Mouse (Mus musculus) skeletal muscle tissue, adult 2 months (tissue): ENCODE results near the gene Gm10424.
"Not testable (repeated sequence)": the region's sequence is repeated elsewhere in the genome, so short reads cannot be mapped to it uniquely, and the experiment has no call there.

Experiments
- DNase-seq: peaks from one replicate; pipeline ENCODE4 v3.0.0-alpha.2; 2012; ENCODE audit warnings: low read depth, low spot score

Gm10424 gene

DNA sequence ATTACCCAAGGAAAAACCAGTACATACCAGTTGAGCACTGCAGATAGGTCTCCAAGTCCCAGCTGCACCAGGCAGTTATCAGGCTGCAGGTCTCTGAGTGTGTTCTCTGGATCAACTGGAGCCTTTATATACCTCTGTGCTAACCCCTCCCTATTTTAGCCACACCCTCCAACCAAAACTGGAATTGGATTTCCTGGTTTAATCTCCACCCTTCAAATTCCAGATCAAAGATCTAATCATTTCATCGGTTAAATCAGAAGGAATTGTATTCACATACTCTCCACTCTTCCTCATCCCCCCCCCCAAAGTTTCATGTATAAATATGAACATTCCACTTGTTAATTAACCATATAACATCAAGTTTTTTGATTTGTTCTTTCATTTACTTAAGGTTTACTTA, at the start of gene Gm10424:
Gene Gm10424 (minus strand): TSS at position 101 of the 400 bp plus-strand sequence.
- DNase-seq = not testable (repeated sequence)

DNA sequence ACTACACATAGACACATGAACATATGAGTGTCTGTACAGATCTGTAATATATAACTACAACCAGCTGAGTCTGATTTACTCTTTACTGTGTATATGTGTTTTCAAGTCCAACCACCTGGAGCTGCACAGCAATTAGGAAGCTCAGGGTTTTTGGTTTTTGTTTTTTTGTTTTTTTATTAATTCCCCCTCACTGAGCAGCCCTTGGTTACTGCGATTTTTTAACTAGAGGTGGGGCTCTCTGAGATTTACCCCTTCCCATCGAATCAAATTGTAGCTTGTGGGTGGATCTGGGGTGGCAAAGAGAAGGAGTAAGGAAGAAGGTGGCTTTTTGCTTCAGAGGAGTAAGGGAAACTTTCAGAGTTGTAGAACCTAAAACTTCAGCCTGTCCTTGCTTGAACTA, 33.0 kb upstream of the Gm10424 start, which contains the start of gene Gm3259:
Gene Gm3259 (plus strand): TSS at position 301 of the 400 bp plus-strand sequence.
- not testable (repeated sequence) for DNase-seq
